Mouse (Mus musculus) forebrain, embryonic 15.5 days (tissue): ENCODE measurements around the gene Dnm1l. TPM values are rescaled to one million over a fixed set of nuclear protein-coding genes. Genes with fewer than 3 reads are reported as not detected.
"Not testable (repeated sequence)": the region's sequence is repeated elsewhere in the genome, so short reads cannot be mapped to it uniquely, and the experiment has no call there.

ENCODE experiments used
- ATAC-seq: fragments of 200-750 bp; cut with Nextera tagmentation; replicated peaks from 2 replicates; pipeline ENCODE4 v1.8.0; 2017; ENCODE audit warnings: mild to moderate bottlenecking, moderate TSS enrichment, moderate library complexity
- H3K27ac ChIP-seq: fragments of 300-500 bp; sonication (generic); replicated peaks from 2 replicates; pipeline ENCODE4 v1.5.1; 2015; ENCODE audit warnings: mild to moderate bottlenecking, inconsistent platforms
- H3K27me3 ChIP-seq: fragments of 300-500 bp; sonication (generic); 2 replicates; pipeline ENCODE4 v1.6.1; 2015; ENCODE audit warnings: inconsistent platforms
- H3K36me3 ChIP-seq: fragments of 300-500 bp; sonication (generic); 2 replicates; pipeline ENCODE4 v1.6.1; 2015; ENCODE audit warnings: mild to moderate bottlenecking, inconsistent platforms
- H3K4me1 ChIP-seq: fragments of 300-500 bp; sonication (generic); 2 replicates; pipeline ENCODE4 v1.6.1; 2015; ENCODE audit warnings: inconsistent platforms
- H3K4me2 ChIP-seq: fragments of 300-500 bp; sonication (generic); replicated peaks from 2 replicates; pipeline ENCODE4 v1.6.1; 2015; ENCODE audit warnings: mild to moderate bottlenecking, inconsistent platforms
- H3K4me3 ChIP-seq: fragments of 300-500 bp; sonication (generic); 2 replicates; pipeline ENCODE4 v1.5.1; 2015; ENCODE audit warnings: mild to moderate bottlenecking, inconsistent platforms
- H3K9ac ChIP-seq: fragments of 300-500 bp; sonication (generic); replicated peaks from 2 replicates; pipeline ENCODE4 v1.6.1; 2015; ENCODE audit warnings: mild to moderate bottlenecking, inconsistent platforms
- H3K9me3 ChIP-seq: fragments of 300-500 bp; sonication (generic); 2 replicates; pipeline ENCODE4 v1.6.1; 2016; ENCODE audit warnings: inconsistent platforms
- WGBS: fragments of 180-500 bp; shearing (Covaris S2); methylation state at CpG from one replicate; pipeline ENCODE4 v1.1.7; 2015; ENCODE audit warnings: mixed read lengths; 5-methylcytosine and 5-hydroxymethylcytosine counted together
- polyA plus RNA-seq: library from polyadenylated mRNA; unstranded; fragments of >200 nt; fragmentation: Nextera tagmentation; extraction: Ambion mirVana; gene quantifications from 2 replicates; pipeline ENCODE4 v1.2.1, GENCODE M21; 2015

Dnm1l gene
- 93.9 and 97.3 TPM in 2 replicates for polyA plus RNA-seq

GRCm38 (mm10) chr16:16358481-16359100 lies at the start of gene Dnm1l:
TSS of gene Dnm1l (minus strand) at chr16:16358959.
- no peaks in the 10 kb centered on the region for H3K27me3 ChIP-seq
- peak within 1 kb of the TSS; percentile 55 for H3K4me2 ChIP-seq
- H3K9me3 ChIP-seq = no peaks in the 10 kb centered on the region
- peak within 1 kb of the TSS; percentile 73 for H3K4me3 ChIP-seq
- peaks cover 17% of the 10 kb centered on the region for H3K4me1 ChIP-seq
- peak; percentile 99 for ATAC-seq
- H3K36me3 ChIP-seq = no peaks in the 10 kb centered on the region
- peak within 1 kb of the TSS; percentile 84 for H3K9ac ChIP-seq
- under 1% methylated on average over 55 of the region's 55 CpGs for WGBS
- H3K27ac ChIP-seq = peak within 1 kb of the TSS; percentile 84

DNA sequence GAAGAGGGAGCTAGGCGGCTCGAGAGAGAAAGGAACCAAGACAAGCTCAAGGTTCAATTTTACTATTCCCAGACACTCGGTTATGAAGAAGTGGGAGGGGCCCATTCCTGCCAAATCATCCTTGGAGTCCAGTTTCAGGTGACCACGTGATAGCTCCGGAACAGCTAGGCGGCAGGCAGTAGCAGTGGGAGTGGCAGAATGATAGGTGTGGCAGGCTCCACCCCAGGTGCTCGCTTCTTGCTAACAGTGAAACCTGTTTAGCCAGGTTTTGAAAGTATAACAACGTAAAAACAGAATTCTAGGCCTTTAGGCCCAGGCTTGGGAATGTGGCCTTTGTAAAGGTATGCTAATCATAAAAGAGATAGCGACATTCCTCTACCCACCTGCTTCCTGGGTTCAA lies 8.5 kb upstream of the Dnm1l start:
- H3K4me1 ChIP-seq, ATAC-seq, H3K27me3 ChIP-seq, H3K36me3 ChIP-seq, H3K4me2 ChIP-seq, H3K9ac ChIP-seq, H3K27ac ChIP-seq, H3K4me3 ChIP-seq, H3K9me3 ChIP-seq: not testable (repeated sequence)
- 71% methylated on average over 9 of the region's 9 CpGs for WGBS

DNA sequence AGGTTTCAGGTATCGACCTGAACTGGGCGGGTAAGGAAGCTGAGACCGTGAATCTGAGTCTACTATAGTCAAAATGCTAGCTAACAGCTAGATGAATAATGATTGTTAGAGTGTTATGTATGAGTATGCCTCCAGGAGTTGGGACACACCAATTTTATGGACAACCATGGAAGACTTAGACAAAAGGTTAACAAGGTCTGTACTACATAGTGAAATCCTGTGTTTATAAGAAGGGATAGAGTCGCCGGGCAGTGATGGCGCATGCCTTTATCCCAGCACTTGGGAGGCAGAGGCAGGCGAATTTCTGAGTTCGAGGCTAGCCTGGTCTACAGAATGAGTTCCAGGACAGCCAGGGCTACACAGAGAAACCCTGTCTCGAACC lies 333 bp upstream of the Dnm1l start:
- 51% methylated on average over 9 of the region's 9 CpGs for WGBS
- not testable (repeated sequence) for H3K27ac ChIP-seq, ATAC-seq

DNA sequence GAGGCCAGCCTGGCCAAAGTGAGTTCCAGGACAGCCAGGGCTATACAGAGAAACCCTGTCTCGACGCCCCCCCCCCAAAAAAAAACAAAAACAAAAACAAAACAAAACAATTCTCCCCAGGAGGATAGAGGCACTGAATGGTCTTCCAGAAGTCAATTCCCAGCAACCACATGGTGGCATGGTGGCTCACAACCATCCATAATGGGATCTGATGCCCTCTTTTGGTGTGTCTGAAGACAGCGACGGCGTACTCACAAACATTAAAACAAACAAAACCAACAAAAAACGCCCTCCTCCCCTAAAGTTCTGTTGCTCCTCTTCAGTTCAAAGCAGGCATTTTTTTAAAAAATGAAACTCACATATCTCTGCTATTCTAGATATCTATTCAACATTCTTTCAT lies 851 bp downstream of the Dnm1l start:
- Histone ChIP-seq H3K4me3 (peak overlapping the region; percentile 73), H3K36me3 (peaks cover under 1% of the 10 kb centered on the region; the same call in 1 of the 2 replicates), H3K9ac (peak overlapping the region; percentile 84), H3K27me3 (no peaks in the 10 kb centered on the region), H3K27ac (0 out of 2 replicates have a peak overlapping the region, but pooled peaks have one; percentile 84), H3K4me1 (peaks cover 17% of the 10 kb centered on the region), H3K9me3 (no peaks in the 10 kb centered on the region), H3K4me2 (peak overlapping the region; percentile 55)
- no peak for ATAC-seq
- 9% methylated on average over 6 of the region's 6 CpGs for WGBS

More for the DNA sequence above, 333 bp upstream of the Dnm1l start:
- H3K9me3 ChIP-seq, H3K36me3 ChIP-seq, H3K27me3 ChIP-seq: not testable (repeated sequence)
- Histone ChIP-seq H3K4me3 (peak overlapping the region; percentile 73), H3K9ac (peak overlapping the region; percentile 84; the same call in 1 of the 2 replicates), H3K4me2 (peak overlapping the region; percentile 55), H3K4me1 (peaks cover 17% of the 10 kb centered on the region)

GRCm38 (mm10) chr16:16346420-16346819 lies 12.3 kb downstream of the Dnm1l start:
- no peak overlapping the region for H3K4me2 ChIP-seq
- no peaks in the 10 kb centered on the region for H3K27me3 ChIP-seq
- no peak overlapping the region for H3K4me3 ChIP-seq
- peaks cover 11% of the 10 kb centered on the region for H3K36me3 ChIP-seq
- 93% methylated on average over 5 of the region's 5 CpGs for WGBS
- H3K9ac ChIP-seq = no peak overlapping the region
- ATAC-seq = no peak
- H3K27ac ChIP-seq = no peak overlapping the region
- no peaks in the 10 kb centered on the region for H3K4me1 ChIP-seq
- H3K9me3 ChIP-seq = no peaks in the 10 kb centered on the region

- WGBS = 50% methylated on average over 5 of the region's 5 CpGs
- H3K9ac ChIP-seq = no peak overlapping the region
- no peak overlapping the region for H3K27ac ChIP-seq
- H3K4me3 ChIP-seq = no peak overlapping the region
- H3K27me3 ChIP-seq = no peaks in the 10 kb centered on the region
- no peaks in the 10 kb centered on the region for H3K4me1 ChIP-seq
- no peak overlapping the region for H3K4me2 ChIP-seq
- H3K9me3 ChIP-seq = no peaks in the 10 kb centered on the region
- ATAC-seq = no peak
- peaks cover 53% of the 10 kb centered on the region for H3K36me3 ChIP-seq
Measured at GRCm38 (mm10) chr16:16325775-16326336, 32.9 kb downstream of the Dnm1l start.

GRCm38 (mm10) chr16:16311319-16311718 lies 47.4 kb downstream of the Dnm1l start:
- Histone ChIP-seq H3K9ac (no peak overlapping the region), H3K27ac (no peak overlapping the region), H3K27me3 (no peaks in the 10 kb centered on the region), H3K9me3 (no peaks in the 10 kb centered on the region), H3K4me3 (no peak overlapping the region), H3K36me3 (peaks cover 68% of the 10 kb centered on the region), H3K4me1 (no peaks in the 10 kb centered on the region), H3K4me2 (no peak overlapping the region)
- WGBS = 88% methylated on average over 5 of the region's 5 CpGs
- peak; percentile 43; the same call in 1 of the 2 replicates for ATAC-seq

DNA sequence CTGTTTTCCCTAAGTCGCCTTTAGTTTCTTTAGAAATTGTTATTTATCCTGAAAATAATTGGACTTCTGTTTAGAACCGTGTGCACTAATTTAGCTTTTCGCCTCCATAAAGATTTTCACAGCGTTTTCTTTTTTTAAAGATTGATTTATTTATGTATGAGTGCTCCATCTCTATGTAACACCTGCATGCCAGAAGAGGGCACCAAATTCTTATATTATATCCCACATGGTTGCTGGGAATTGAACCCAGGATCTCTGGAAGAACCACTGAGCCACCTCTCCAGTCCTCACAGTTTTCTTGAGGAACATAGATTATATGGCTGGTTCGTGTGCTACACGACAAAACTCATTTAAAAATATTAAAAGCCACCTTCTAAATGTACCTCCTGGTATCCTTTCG lies 54.9 kb downstream of the Dnm1l start:
- peaks cover 21% of the 10 kb centered on the region for H3K4me1 ChIP-seq
- H3K4me3 ChIP-seq = peak overlapping the region; percentile 99
- H3K4me2 ChIP-seq = peak overlapping the region; percentile 93
- H3K27me3 ChIP-seq = no peaks in the 10 kb centered on the region
- ATAC-seq = no peak
- no peaks in the 10 kb centered on the region for H3K9me3 ChIP-seq
- H3K36me3 ChIP-seq = peaks cover 21% of the 10 kb centered on the region
- H3K27ac ChIP-seq = no peak overlapping the region
- H3K9ac ChIP-seq = peak overlapping the region; percentile 80
- 21% methylated on average over 7 of the region's 7 CpGs for WGBS

DNA sequence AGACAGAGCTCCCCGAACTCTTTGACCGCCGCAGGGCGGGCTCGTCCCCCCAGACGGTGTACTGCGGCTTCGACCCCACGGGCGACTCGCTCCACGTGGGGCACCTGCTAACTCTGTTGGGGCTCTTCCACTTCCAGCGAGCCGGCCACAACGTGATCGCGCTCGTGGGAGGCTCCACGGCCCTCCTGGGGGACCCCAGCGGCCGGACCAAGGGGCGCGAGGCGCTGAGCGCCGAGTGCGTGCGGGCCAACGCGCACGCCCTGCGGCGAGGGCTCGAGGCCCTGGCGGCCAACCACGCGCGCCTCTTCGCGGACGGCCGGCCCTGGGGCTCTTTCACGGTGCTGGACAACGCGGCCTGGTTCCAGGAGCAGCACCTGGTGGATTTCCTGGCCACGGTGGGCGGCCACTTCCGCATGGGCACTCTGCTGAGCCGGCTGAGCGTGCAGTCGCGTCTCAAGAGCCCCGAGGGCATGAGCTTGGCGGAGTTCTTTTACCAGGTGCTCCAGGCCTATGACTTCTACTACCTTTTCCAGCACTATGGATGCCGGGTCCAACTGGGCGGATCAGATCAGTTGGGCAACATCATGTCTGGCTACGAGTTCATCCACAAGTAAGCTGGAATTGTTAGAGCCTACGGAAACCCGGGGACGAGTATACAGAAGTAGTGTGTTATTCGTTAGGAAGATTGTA lies 55.5 kb downstream of the Dnm1l start:
- Histone ChIP-seq H3K27me3 (no peaks in the 10 kb centered on the region), H3K36me3 (peaks cover 18% of the 10 kb centered on the region)

GRCm38 (mm10) chr16:16302369-16303137 lies 56.2 kb downstream of the Dnm1l start, which contains the start of gene Yars2:
TSS of gene Yars2 (plus strand) at chr16:16302965.
- Histone ChIP-seq H3K27me3 (no peaks in the 10 kb centered on the region), H3K36me3 (peaks cover 12% of the 10 kb centered on the region), H3K9ac (peak within 1 kb of the TSS; percentile 80), H3K27ac (peak within 1 kb of the TSS; percentile 95), H3K4me2 (peak within 1 kb of the TSS; percentile 93), H3K4me3 (peak within 1 kb of the TSS; percentile 99), H3K4me1 (peaks cover 21% of the 10 kb centered on the region), H3K9me3 (no peaks in the 10 kb centered on the region)
- peak; percentile 99 for ATAC-seq
- WGBS = under 1% methylated on average over 50 of the region's 50 CpGs

More for the DNA sequence above, 55.5 kb downstream of the Dnm1l start:
- H3K4me1 ChIP-seq = peaks cover 21% of the 10 kb centered on the region
- under 1% methylated on average over 61 of the region's 61 CpGs for WGBS
- peak; percentile 76 for ATAC-seq
- H3K9ac ChIP-seq = peak overlapping the region; percentile 80
- peak overlapping the region; percentile 99 for H3K4me3 ChIP-seq
- peak overlapping the region; percentile 95 for H3K27ac ChIP-seq
- H3K9me3 ChIP-seq = no peaks in the 10 kb centered on the region
- H3K4me2 ChIP-seq = peak overlapping the region; percentile 93

GRCm38 (mm10) chr16:16273752-16274151 lies 85.0 kb downstream of the Dnm1l start:
- WGBS = 74% methylated on average over 6 of the region's 6 CpGs
- Histone ChIP-seq H3K4me2 (no peak overlapping the region), H3K27ac (no peak overlapping the region), H3K36me3 (no peaks in the 10 kb centered on the region), H3K27me3 (no peaks in the 10 kb centered on the region), H3K4me1 (peaks cover 6% of the 10 kb centered on the region; the same call in 1 of the 2 replicates), H3K9ac (no peak overlapping the region), H3K4me3 (no peak overlapping the region), H3K9me3 (no peaks in the 10 kb centered on the region)
- 0 out of 2 replicates have a peak, but pooled peaks have one; percentile 32 for ATAC-seq
